In genomic region chr1:31072523-31073370, GRCm38 (mm10) we compare ENCODE assay signal across 13 mouse cellular contexts.
A peak's percentile ranks its signal among the peaks of the same experiment; 100 is the strongest.
DNase-seq lines count a peak whose midpoint lies in the region; ATAC-seq lines count a peak whose summit lies in the region.
"Had no signal": no experiment of that assay in that cellular context is flagged by ENCODE, and none has a peak within 500 bp of the region (broad histone marks: within the 10 kb centered on the region; RNA-seq: fewer than 3 reads in every experiment).

No protein-coding gene starts in this region.

- H3K36me3 ChIP-seq in heart, embryonic 15.5 days, result no peaks in the 10 kb centered on the region
- H3K36me3 ChIP-seq in liver, embryonic 12.5 days, result no peaks in the 10 kb centered on the region
- H3K36me3 ChIP-seq in forebrain, embryonic 14.5 days (ENCODE audit: control insufficient read depth, insufficient read depth, low read length), result no peaks in the 10 kb centered on the region
- H3K36me3 ChIP-seq: hindbrain, embryonic 10.5 days; kidney, embryonic 15.5 days had no signal

- H3K27ac ChIP-seq in heart, embryonic 15.5 days, result 0 out of 2 replicates have a peak overlapping the region, but pooled peaks have one; percentile 6
- H3K27ac ChIP-seq in liver, embryonic 12.5 days, result no peak overlapping the region
- no peak overlapping the region for H3K27ac ChIP-seq in forebrain, embryonic 14.5 days (ENCODE audit: low read depth, low read length)
- H3K27ac ChIP-seq: hindbrain, embryonic 10.5 days; kidney, embryonic 15.5 days had no signal

- H3K9me3 ChIP-seq in heart, embryonic 15.5 days (replicated peaks), result no peaks in the 10 kb centered on the region
- no peaks in the 10 kb centered on the region for H3K9me3 ChIP-seq in liver, embryonic 12.5 days (replicated peaks)
- H3K9me3 ChIP-seq in forebrain, embryonic 14.5 days (replicated peaks; ENCODE audit: control insufficient read depth, low read length), result no peaks in the 10 kb centered on the region
- H3K9me3 ChIP-seq: hindbrain, embryonic 10.5 days; kidney, embryonic 15.5 days had no signal

- ATAC-seq in heart, embryonic 15.5 days (replicated peaks; ENCODE audit: insufficient number of reproducible peaks, insufficient read depth, low FRiP score, low read depth), result no peak; the same call in 1 of the 2 replicates
- ATAC-seq in liver, embryonic 12.5 days, result peak; percentile 77
- ATAC-seq in forebrain, embryonic 14.5 days, result no peak

- 42% methylated on average over 6 of the region's 6 CpGs for WGBS in heart, embryonic 15.5 days
- WGBS in liver, embryonic 12.5 days (ENCODE audit: insufficient replicate concordance), result 56% methylated on average over 6 of the region's 6 CpGs
- 80% methylated on average over 6 of the region's 6 CpGs for WGBS in forebrain, embryonic 14.5 days

- H3K4me1 ChIP-seq in heart, embryonic 15.5 days (replicated peaks), result peaks cover 5% of the 10 kb centered on the region
- no peaks in the 10 kb centered on the region for H3K4me1 ChIP-seq in liver, embryonic 12.5 days
- no peaks in the 10 kb centered on the region for H3K4me1 ChIP-seq in forebrain, embryonic 14.5 days (ENCODE audit: control insufficient read depth, insufficient read depth, low read length)
- H3K4me1 ChIP-seq: hindbrain, embryonic 10.5 days; kidney, embryonic 15.5 days had no signal

- no peak overlapping the region for H3K4me2 ChIP-seq in heart, embryonic 15.5 days
- H3K4me2 ChIP-seq in liver, embryonic 12.5 days, result no peak overlapping the region
- no peak overlapping the region for H3K4me2 ChIP-seq in forebrain, embryonic 14.5 days (ENCODE audit: low read length)
- H3K4me2 ChIP-seq: kidney, embryonic 15.5 days had no signal

- peak; percentile 13 for DNase-seq in kidney, adult 9 months
- DNase-seq in kidney, postnatal 4 days, result no peak
- peak; percentile 71 for DNase-seq in lung, postnatal 36 days
- DNase-seq in forebrain, embryonic 14.5 days (ENCODE audit: low spot score), result no peak
- DNase-seq in right cerebral cortex, adult 18-20 months, result no peak
- no peak for DNase-seq in ovary, postnatal 10 days (ENCODE audit: low spot score)
- DNase-seq: layer of hippocampus, postnatal 36 days; thymus, postnatal 36 days had no signal

- no peak overlapping the region for H3K4me3 ChIP-seq in heart, embryonic 15.5 days
- H3K4me3 ChIP-seq in liver, embryonic 12.5 days, result no peak overlapping the region
- no peak overlapping the region for H3K4me3 ChIP-seq in forebrain, embryonic 14.5 days (ENCODE audit: low read depth, low read length)
- H3K4me3 ChIP-seq: erythroblast, embryonic 14.5 days; hindbrain, embryonic 10.5 days; kidney, embryonic 15.5 days had no signal

- no peak overlapping the region for H3K9ac ChIP-seq in heart, embryonic 15.5 days
- H3K9ac ChIP-seq in liver, embryonic 12.5 days, result no peak overlapping the region
- no peak overlapping the region for H3K9ac ChIP-seq in forebrain, embryonic 14.5 days (ENCODE audit: low read length)
- H3K9ac ChIP-seq: kidney, embryonic 15.5 days had no signal

- H3K27me3 ChIP-seq in heart, embryonic 15.5 days, result no peaks in the 10 kb centered on the region
- no peaks in the 10 kb centered on the region for H3K27me3 ChIP-seq in liver, embryonic 12.5 days (replicated peaks)
- H3K27me3 ChIP-seq in forebrain, embryonic 14.5 days (replicated peaks; ENCODE audit: control insufficient read depth, insufficient read depth, low read length), result no peaks in the 10 kb centered on the region
- H3K27me3 ChIP-seq: kidney, embryonic 15.5 days had no signal

Comparison
In these comparisons a context has a peak if more than half of its experiments do, and no peak if none do; other contexts are left out.
1. DNase-seq: peak in kidney, adult 9 months (single experiment) and lung, postnatal 36 days (single experiment); none in kidney, postnatal 4 days (0 of 2), forebrain, embryonic 14.5 days (single experiment), right cerebral cortex, adult 18-20 months (single experiment) and ovary, postnatal 10 days (single experiment).